24 mouse cellular contexts compared by ENCODE assay signal in genomic region chr11:88966881-88967361, GRCm38 (mm10). TPM values are rescaled to one million over a fixed set of nuclear protein-coding genes. Genes with fewer than 3 reads are reported as not detected.
"Had no signal": no experiment of that assay in that cellular context is flagged by ENCODE, and none has a peak within 500 bp of the region (broad histone marks: within the 10 kb centered on the region; RNA-seq: fewer than 3 reads in every experiment).

TSS of gene Elobl (minus strand) at chr11:88966931.

- H3K27ac ChIP-seq: midbrain, embryonic 10.5 days; midbrain, embryonic 12.5 days; neural tube, embryonic 13.5 days; neural tube, embryonic 15.5 days had no signal

- H3K4me3 ChIP-seq: midbrain, embryonic 10.5 days; midbrain, embryonic 12.5 days; myocyte; neural tube, embryonic 13.5 days; neural tube, embryonic 15.5 days had no signal

- DNase-seq: lung, embryonic 14.5 days; lung, postnatal 10 days; lung, postnatal 4 days; midbrain, embryonic 14.5 days; retina, postnatal 1 day; right cerebral cortex, adult 18-20 months; right cerebral cortex, postnatal 25 days; right cerebral cortex, postnatal 4 days; spleen, adult 18-20 months; thymus, adult 18-20 months; thymus, postnatal 14 days; thymus, postnatal 36 days had no signal

- H3K4me1 ChIP-seq: midbrain, embryonic 10.5 days; midbrain, embryonic 12.5 days; neural tube, embryonic 13.5 days; neural tube, embryonic 15.5 days had no signal

RNA-seq across cellular contexts. Expression of gene Elobl, which starts in this region (rescaled TPM):
- total RNA-seq: megakaryocyte, adult 5-6 weeks; megakaryocyte-erythroid progenitor cell, adult 5-6 weeks had no signal
- polyA plus RNA-seq: lung, embryonic 14.5 days; lung, embryonic 16.5 days; midbrain, embryonic 10.5 days; midbrain, embryonic 12.5 days; midbrain, embryonic 14.5 days; midbrain, embryonic 16.5 days; neural tube, embryonic 11.5 days; neural tube, embryonic 13.5 days; neural tube, embryonic 15.5 days; stomach, embryonic 14.5 days; stomach, embryonic 16.5 days had no signal
